Mouse (Mus musculus): ENCODE data around the gene Arhgap10.

Gene Arhgap10

DNA sequence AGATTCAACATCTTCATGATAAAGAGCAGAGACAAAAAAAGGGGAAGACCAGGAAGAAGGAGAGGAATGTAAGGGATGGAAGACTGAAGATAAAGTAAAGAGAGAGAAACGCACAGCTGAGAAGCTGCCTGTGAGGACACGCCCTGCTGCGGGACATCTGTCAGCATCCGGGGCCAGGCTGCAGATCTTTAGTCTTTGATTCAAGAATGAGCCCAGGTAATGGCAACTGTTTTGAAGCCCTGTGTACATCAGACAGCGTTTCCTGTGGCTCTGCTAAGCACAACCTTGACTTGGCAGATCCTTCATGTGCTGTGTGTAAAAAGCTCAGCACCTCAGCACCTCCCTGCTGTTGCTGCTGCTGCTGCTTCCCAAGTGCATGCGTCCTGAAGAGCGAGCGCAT, 134.1 kb downstream of the Arhgap10 start:
- DNase-seq, result peak; percentile 31

DNA sequence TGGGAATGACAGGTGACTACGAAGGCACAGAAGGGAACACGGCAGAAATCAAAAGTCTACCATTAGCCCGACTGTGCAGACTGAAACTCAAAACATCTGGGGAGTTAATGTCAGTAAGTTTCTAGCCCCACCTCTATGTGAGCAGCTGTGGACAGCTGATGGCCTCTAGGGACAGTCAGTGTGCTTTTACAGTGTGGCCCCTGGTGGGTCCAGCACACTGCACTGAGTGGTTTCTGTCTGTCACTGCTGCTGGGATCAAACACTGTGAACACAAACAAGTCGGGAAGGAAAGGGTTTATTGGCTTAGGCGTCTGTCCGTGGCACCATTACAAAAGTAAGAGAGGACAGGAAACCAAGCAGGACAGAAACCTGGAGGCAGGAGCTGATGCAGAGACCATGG, 136.9 kb downstream of the Arhgap10 start:
- no peak for DNase-seq

GRCm38 (mm10) chr8:77379300-77379699, 138.5 kb downstream of the Arhgap10 start:
- DNase-seq, result peak; percentile 53

DNA sequence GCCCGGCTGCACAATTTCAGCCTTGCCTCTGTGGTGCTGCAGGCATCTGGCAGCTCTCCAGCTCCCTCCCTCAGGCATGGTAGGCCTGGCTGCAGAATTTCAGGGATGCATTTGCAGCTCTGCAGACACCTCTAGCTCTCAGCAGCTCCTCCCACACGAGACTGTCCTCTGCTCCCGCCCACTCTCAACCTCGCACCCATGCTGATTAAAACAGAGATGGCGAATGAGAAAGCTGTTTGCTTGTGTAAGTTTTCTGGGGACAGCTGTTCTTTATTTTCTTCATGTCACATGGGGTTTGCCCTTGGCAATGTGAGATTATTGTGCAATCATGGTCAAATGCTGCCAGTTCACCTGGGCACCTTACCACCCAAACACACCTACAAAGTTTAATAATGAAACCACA, 141.3 kb downstream of the Arhgap10 start:
- DNase-seq, result no peak

DNA sequence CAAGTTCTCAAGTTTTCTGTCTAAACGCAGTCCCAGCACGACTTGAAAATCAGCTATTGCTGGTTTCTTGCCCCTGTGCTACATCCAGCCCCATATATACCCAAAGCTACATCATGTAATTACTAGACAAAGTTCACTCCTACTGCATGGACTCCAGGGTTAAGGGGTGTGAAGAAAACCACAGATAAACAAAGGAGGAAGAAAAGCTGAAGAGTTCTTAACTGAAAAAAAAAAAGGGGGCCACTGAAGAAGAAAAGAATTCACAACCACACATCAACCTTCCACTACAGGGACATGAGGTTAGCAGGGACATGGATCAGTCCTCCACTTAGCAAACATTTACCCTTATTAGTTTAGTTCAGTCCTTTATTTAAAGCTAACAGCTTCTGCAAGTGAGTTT, 141.8 kb downstream of the Arhgap10 start:
- no peak for DNase-seq

- no peak for DNase-seq
Measured at GRCm38 (mm10) chr8:77371006-77371405, 146.7 kb downstream of the Arhgap10 start.

DNA sequence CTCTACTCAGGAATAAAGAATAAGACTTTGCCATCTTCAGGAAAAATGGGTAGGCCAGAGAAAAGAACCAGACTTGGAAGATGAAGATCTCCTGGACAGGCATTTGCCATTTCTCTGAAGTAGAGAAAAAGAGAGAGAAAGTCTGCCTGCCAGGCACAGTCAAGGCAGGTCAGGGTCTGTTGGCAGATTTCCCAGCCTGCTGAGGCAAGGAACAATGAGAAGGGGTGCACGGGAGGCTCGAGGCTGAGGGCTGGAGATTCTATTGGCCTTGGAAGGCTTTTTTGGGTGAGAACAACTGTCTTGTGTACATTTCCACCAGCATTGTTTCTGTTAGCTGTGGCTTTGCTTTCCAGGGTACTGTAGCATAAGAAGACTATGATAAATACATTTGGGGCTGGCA, 147.4 kb downstream of the Arhgap10 start:
- no peak for DNase-seq

DNA sequence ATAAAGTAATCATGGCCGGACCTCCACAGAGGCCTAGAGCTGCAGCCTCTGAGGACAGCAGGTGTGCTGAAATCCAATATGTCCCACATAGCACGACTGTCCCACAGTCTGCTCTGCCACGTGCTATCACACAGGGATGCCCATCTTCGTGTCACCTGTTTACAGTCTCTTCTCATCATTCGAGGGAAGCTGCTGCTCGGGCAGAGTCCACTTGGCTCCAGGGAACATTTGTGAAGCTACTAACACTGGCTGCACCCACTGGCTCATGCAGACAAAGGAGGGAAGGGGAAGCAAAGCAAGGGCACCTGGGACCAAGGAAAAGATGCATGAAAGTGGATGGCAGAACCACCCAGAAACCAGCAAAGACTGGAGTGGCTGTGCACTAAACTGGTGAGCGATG, 148.1 kb downstream of the Arhgap10 start:
- no peak for DNase-seq

GRCm38 (mm10) chr8:77367091-77367490, 150.7 kb downstream of the Arhgap10 start:
- DNase-seq, result peak; percentile 32

GRCm38 (mm10) chr8:77366446-77366845, 151.3 kb downstream of the Arhgap10 start:
- DNase-seq, result no peak

DNA sequence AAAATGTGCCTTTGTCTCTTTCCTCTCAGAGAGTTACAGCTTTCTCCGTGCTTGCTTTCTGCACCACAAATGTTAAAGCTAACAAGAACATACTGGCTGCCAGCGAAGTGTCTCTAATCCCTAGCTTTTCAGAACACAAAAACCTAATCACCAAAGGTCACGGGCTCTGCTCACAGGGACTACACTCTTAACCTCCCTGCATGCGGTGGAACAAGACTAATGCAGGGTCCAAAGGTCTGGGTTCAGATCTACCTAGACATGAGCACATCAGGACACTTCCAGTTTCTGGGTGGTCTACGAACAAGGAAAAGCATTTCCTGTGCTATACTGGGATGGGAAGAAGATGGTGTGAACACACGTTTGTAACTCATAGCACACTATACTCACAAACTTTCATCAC, 151.8 kb downstream of the Arhgap10 start:
- DNase-seq, result no peak

DNA sequence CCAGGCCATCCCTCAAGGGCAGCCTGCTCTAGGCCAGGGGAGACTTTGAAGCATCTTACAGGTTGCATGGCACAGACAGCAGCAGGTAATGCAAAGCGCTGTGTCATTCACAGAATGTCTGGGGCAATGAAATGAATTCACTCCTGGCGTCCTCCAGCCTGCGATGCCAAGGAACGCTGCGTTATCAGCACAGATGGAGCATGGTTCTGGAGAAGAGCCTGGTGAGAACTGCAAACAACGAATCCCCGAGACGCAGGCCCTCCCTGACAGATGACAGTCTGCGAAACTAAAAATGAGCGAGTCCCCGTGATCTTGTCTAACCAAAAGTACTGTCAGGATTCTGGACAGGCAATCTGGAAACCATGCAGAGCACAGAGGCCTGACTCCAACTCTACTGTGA, 153.3 kb downstream of the Arhgap10 start:
- no peak for DNase-seq

DNA sequence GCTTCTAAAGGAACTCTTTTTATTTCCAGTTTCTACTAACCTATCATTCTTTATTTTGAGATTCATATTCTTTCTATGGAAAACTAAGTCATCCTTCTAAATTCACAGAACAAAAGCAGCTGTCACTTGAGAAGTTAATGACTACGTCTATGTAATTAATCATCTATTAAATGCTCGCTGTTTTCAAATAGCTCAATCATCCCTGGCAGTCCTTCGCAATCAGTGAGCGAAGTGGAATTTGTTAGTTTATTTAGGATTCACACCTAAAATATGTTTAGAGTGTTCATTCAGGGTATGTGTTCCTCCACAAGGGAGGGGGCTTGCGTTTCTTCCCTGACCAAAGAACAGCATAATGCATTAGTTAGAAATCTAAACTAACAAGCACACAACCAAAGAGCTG, 156.9 kb downstream of the Arhgap10 start:
- DNase-seq, result no peak

DNA sequence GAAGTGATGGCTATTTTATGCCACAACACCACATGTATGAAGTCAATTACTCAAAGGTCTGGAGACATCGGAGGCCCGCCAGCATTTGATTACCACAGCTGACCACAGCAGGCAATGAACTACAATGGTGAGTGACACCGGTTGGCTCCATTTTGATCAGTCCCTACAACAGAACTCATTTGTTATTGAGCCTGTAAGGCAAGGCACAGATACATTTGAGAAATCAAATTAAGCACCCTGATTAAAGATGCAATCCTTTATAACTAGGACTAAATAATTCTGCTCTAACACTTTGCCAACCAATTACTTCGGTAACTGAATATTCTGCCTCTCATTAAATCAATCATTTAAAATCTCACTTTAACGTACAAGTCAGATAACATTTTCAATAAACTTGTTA, 157.3 kb downstream of the Arhgap10 start:
- no peak for DNase-seq

- DNase-seq, result no peak
Measured at GRCm38 (mm10) chr8:77357126-77357525, 160.6 kb downstream of the Arhgap10 start.

DNA sequence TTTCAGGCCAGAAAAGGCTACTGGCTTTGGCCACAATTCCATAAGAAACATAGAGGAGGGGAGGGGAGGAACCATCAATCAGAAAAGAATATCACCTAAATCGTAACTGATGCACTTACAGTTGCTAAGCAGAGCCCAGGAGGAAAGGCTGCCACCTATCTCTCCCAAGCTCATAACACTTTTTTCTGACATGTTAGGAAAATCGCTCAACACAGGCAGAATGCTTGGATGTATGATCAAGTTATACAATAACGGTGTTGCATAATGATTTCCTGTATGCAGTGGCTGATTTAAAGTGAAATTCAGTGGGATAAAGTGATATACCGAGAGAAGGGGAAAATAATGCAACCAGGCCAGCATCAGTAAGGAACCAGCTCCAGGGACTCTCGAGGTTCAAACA, 162.4 kb downstream of the Arhgap10 start:
- DNase-seq, result no peak

GRCm38 (mm10) chr8:77354189-77354588, 163.6 kb downstream of the Arhgap10 start:
- DNase-seq, result no peak

DNA sequence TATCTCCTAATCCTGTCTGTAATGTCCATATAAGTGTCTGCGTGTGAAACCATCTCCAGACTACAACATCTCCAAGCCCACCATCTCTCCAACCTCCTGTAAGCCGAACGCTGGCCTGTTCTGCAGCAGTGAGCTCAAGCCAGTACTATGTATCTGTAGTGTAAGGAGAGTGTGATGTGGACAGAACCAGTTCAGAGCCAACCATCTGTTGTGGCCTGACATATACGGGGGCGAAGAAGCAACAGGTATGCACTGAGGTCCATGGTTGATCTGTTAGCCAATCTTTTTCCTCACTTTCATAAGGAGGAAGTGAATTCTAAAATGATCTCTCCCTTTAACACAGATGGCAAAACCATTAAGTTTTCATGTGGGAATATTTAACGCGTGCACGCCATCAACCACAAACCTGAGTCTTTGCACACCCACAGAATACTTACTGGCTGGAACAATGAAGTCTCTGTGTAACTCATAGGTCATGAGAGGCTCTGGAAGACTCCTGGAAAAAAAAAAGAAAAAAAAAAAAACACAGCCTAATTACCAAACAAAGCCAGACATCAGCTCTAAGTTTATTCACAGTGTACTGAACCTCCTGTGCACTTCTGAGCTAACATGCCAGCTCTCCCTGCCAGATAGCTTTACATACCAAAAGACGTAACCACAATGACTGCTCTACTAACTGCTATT, 166.4 kb downstream of the Arhgap10 start:
- no peak for DNase-seq

GRCm38 (mm10) chr8:77350121-77350777, 167.5 kb downstream of the Arhgap10 start:
- DNase-seq, result no peak

DNA sequence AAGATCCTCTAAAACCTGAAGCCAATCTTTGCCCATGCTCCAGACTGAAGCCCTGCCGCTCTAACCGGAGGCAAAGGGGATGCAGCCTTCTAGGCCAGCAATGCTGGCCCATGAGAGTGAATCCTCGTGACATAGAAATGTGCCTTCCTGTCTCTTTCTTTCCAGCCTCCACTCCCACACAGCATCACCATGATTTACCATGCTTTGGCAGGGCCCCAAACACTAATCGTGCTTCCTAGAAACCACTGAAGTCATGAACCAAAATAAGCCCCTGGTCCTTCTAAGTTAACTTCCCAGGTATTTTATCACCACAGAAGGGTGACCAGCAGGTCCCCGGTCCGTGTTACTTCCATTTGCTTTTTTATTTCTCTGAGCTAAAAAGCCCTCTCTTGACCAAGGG, 173.8 kb downstream of the Arhgap10 start:
- DNase-seq, result no peak

DNA sequence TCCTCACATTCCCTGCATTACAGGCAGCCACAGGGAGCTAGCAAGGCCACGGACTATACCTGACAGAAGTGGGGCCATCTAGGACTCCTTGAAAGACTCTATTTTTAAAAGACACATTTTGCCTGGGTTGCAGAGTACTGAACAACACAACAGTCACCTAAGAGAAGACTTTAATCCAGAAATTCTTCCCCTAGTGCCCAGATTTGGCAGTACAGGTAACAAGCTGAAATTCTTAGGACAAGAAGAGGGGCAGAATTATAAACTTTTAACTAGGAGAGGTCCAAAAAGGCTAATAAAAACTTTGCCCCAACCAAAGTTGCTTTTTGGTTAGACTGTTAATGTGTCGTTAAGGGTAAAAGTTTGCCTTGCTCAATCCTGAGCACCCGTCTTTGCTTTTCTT, 174.4 kb downstream of the Arhgap10 start:
- no peak for DNase-seq

- no peak for DNase-seq
Measured at GRCm38 (mm10) chr8:77342144-77342543, 175.6 kb downstream of the Arhgap10 start.

DNA sequence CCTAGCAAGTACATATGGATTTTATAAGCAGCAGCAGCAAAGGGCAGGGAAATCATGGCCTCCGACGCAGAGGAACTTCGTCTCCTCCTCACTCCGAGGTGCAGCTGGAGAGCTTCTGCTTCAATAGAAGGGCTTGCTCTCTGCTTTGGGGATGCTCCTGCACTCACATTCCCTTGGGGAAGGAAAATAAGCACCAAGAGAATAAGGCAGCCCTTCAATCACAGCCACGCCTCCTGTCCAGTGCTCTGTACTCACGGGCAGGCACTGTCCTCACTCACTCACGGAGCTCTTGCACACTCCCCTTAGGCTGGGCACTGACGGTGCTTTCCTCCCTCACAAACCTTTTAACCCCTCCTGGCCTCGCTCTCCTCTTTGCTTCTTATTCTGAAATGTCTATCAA, 176.4 kb downstream of the Arhgap10 start:
- no peak for DNase-seq

GRCm38 (mm10) chr8:77340046-77340747, 177.6 kb downstream of the Arhgap10 start:
- DNase-seq, result no peak
